Mouse (Mus musculus): ENCODE results near the gene Fmnl1. TPM values are rescaled to one million over a fixed set of nuclear protein-coding genes. Genes with fewer than 3 reads are reported as not detected.

Gene Fmnl1
- polyA plus RNA-seq, 1 experiment, result 235 TPM

- TF ChIP-seq POLR2A (IDR thresholded peaks at IDR 0.05; ENCODE audit: control insufficient read depth, extremely low read depth, insufficient read depth, low read length, poor library complexity), result no peak
- TF ChIP-seq CTCF (IDR thresholded peaks at IDR 0.05; ENCODE audit: borderline replicate concordance, control insufficient read depth, extremely low read depth, insufficient read depth, low read length, poor library complexity), result no peak
- no peak overlapping the region for H3K4me3 ChIP-seq (ENCODE audit: control insufficient read depth, insufficient read depth, low read length)
- peaks cover 9% of the 10 kb centered on the region for H3K4me1 ChIP-seq (replicated peaks; ENCODE audit: control insufficient read depth, insufficient read depth, low read length)
- WGBS, result 91% methylated on average over 7 of the region's 7 CpGs
- DNase-seq, result peak; percentile 29
- no peak overlapping the region for H3K27ac ChIP-seq (ENCODE audit: control insufficient read depth, insufficient read depth, low read length)
- no peaks in the 10 kb centered on the region for H3K36me3 ChIP-seq (ENCODE audit: control insufficient read depth, insufficient read depth, low read length)
- H3K27me3 ChIP-seq (ENCODE audit: control insufficient read depth, insufficient read depth, low read length), result no peaks in the 10 kb centered on the region
These were observed 9.5 kb upstream of the Fmnl1 start for GRCm38 (mm10) chr11:103161449-103161848.

- Histone ChIP-seq H3K4me1 (replicated peaks; ENCODE audit: control insufficient read depth, insufficient read depth, low read length) (peaks cover 9% of the 10 kb centered on the region), H3K36me3 (ENCODE audit: control insufficient read depth, insufficient read depth, low read length) (no peaks in the 10 kb centered on the region), H3K27me3 (ENCODE audit: control insufficient read depth, insufficient read depth, low read length) (no peaks in the 10 kb centered on the region), H3K4me3 (ENCODE audit: control insufficient read depth, insufficient read depth, low read length) (no peak overlapping the region), H3K27ac (ENCODE audit: control insufficient read depth, insufficient read depth, low read length) (no peak overlapping the region)
- no peak for DNase-seq
- 93% methylated on average over 5 of the region's 5 CpGs for WGBS
- no peak for TF ChIP-seq CTCF (IDR thresholded peaks at IDR 0.05; ENCODE audit: borderline replicate concordance, control insufficient read depth, extremely low read depth, insufficient read depth, low read length, poor library complexity)
- no peak for TF ChIP-seq POLR2A (IDR thresholded peaks at IDR 0.05; ENCODE audit: control insufficient read depth, extremely low read depth, insufficient read depth, low read length, poor library complexity)
These were observed 8.8 kb upstream of the Fmnl1 start for GRCm38 (mm10) chr11:103162132-103162531.

- 78% methylated on average over 10 of the region's 10 CpGs for WGBS
- Histone ChIP-seq H3K4me1 (replicated peaks; ENCODE audit: control insufficient read depth, insufficient read depth, low read length) (peaks cover 4% of the 10 kb centered on the region; the same call in 1 of the 2 replicates), H3K36me3 (ENCODE audit: control insufficient read depth, insufficient read depth, low read length) (no peaks in the 10 kb centered on the region), H3K27ac (ENCODE audit: control insufficient read depth, insufficient read depth, low read length) (no peak overlapping the region), H3K4me3 (ENCODE audit: control insufficient read depth, insufficient read depth, low read length) (no peak overlapping the region), H3K27me3 (ENCODE audit: control insufficient read depth, insufficient read depth, low read length) (no peaks in the 10 kb centered on the region)
- DNase-seq, result peak; percentile 50
- TF ChIP-seq CTCF (IDR thresholded peaks at IDR 0.05; ENCODE audit: borderline replicate concordance, control insufficient read depth, extremely low read depth, insufficient read depth, low read length, poor library complexity) (no peak), POLR2A (IDR thresholded peaks at IDR 0.05; ENCODE audit: control insufficient read depth, extremely low read depth, insufficient read depth, low read length, poor library complexity) (no peak)
These were observed 6.5 kb upstream of the Fmnl1 start for GRCm38 (mm10) chr11:103164391-103164790.

GRCm38 (mm10) chr11:103168690-103169390 is 2.1 kb upstream of the Fmnl1 start:
- no peaks in the 10 kb centered on the region for H3K36me3 ChIP-seq (ENCODE audit: control insufficient read depth, insufficient read depth, low read length)
- H3K27ac ChIP-seq (ENCODE audit: control insufficient read depth, insufficient read depth, low read length), result peak overlapping the region; percentile 29; the same call in 1 of the 2 replicates
- DNase-seq, result peak; percentile 85
- peak; percentile 50; the same call in 1 of the 2 replicates for TF ChIP-seq CTCF (IDR thresholded peaks at IDR 0.05; ENCODE audit: borderline replicate concordance, control insufficient read depth, extremely low read depth, insufficient read depth, low read length, poor library complexity)
- no peak for TF ChIP-seq POLR2A (IDR thresholded peaks at IDR 0.05; ENCODE audit: control insufficient read depth, extremely low read depth, insufficient read depth, low read length, poor library complexity)
- no peak overlapping the region for H3K4me3 ChIP-seq (ENCODE audit: control insufficient read depth, insufficient read depth, low read length)
- H3K27me3 ChIP-seq (ENCODE audit: control insufficient read depth, insufficient read depth, low read length), result no peaks in the 10 kb centered on the region
- WGBS, result 31% methylated on average over 9 of the region's 9 CpGs
- peaks cover 32% of the 10 kb centered on the region for H3K4me1 ChIP-seq (replicated peaks; ENCODE audit: control insufficient read depth, insufficient read depth, low read length)

- Histone ChIP-seq H3K36me3 (ENCODE audit: control insufficient read depth, insufficient read depth, low read length) (no peaks in the 10 kb centered on the region), H3K27me3 (ENCODE audit: control insufficient read depth, insufficient read depth, low read length) (no peaks in the 10 kb centered on the region), H3K4me3 (ENCODE audit: control insufficient read depth, insufficient read depth, low read length) (no peak overlapping the region), H3K4me1 (replicated peaks; ENCODE audit: control insufficient read depth, insufficient read depth, low read length) (peaks cover 41% of the 10 kb centered on the region), H3K27ac (ENCODE audit: control insufficient read depth, insufficient read depth, low read length) (peak overlapping the region; percentile 29)
- no peak for DNase-seq
- no peak for TF ChIP-seq POLR2A (IDR thresholded peaks at IDR 0.05; ENCODE audit: control insufficient read depth, extremely low read depth, insufficient read depth, low read length, poor library complexity)
- TF ChIP-seq CTCF (IDR thresholded peaks at IDR 0.05; ENCODE audit: borderline replicate concordance, control insufficient read depth, extremely low read depth, insufficient read depth, low read length, poor library complexity), result no peak
- 86% methylated on average over 5 of the region's 5 CpGs for WGBS
These were observed 1.2 kb upstream of the Fmnl1 start for GRCm38 (mm10) chr11:103169664-103170063.

GRCm38 (mm10) chr11:103170111-103170493 is 805 bp upstream of the Fmnl1 start:
- no peak for TF ChIP-seq POLR2A (IDR thresholded peaks at IDR 0.05; ENCODE audit: control insufficient read depth, extremely low read depth, insufficient read depth, low read length, poor library complexity)
- TF ChIP-seq CTCF (IDR thresholded peaks at IDR 0.05; ENCODE audit: borderline replicate concordance, control insufficient read depth, extremely low read depth, insufficient read depth, low read length, poor library complexity), result no peak
- H3K4me3 ChIP-seq (ENCODE audit: control insufficient read depth, insufficient read depth, low read length), result peak overlapping the region; percentile 99
- no peaks in the 10 kb centered on the region for H3K36me3 ChIP-seq (ENCODE audit: control insufficient read depth, insufficient read depth, low read length)
- DNase-seq, result peak; percentile 46
- H3K4me1 ChIP-seq (replicated peaks; ENCODE audit: control insufficient read depth, insufficient read depth, low read length), result peaks cover 42% of the 10 kb centered on the region
- H3K27ac ChIP-seq (ENCODE audit: control insufficient read depth, insufficient read depth, low read length), result peak overlapping the region; percentile 72
- WGBS, result 28% methylated on average over 3 of the region's 3 CpGs
- H3K27me3 ChIP-seq (ENCODE audit: control insufficient read depth, insufficient read depth, low read length), result no peaks in the 10 kb centered on the region

All from thymus, adult 2 months (tissue).